Mouse (Mus musculus) neural tube, embryonic 15.5 days (tissue): Measurements from ENCODE around the gene Nr1h5. TPM values are rescaled to one million over a fixed set of nuclear protein-coding genes. Genes with fewer than 3 reads are reported as not detected.

Experiments
- ATAC-seq: fragments of 200-750 bp; cut with Nextera tagmentation; 2 replicates; pipeline ENCODE4 v1.8.0; 2017; ENCODE audit warnings: mild to moderate bottlenecking, moderate TSS enrichment, moderate library complexity; ENCODE audit not compliant: low FRiP score
- H3K27ac ChIP-seq: fragments of 300-500 bp; sonication (generic); replicated peaks from 2 replicates; pipeline ENCODE4 v1.5.1; 2015; ENCODE audit warnings: mild to moderate bottlenecking, inconsistent platforms
- H3K27me3 ChIP-seq: fragments of 300-500 bp; sonication (generic); replicated peaks from 2 replicates; pipeline ENCODE4 v1.6.1; 2015; ENCODE audit warnings: inconsistent platforms
- H3K36me3 ChIP-seq: fragments of 300-500 bp; sonication (generic); 2 replicates; pipeline ENCODE4 v1.6.1; 2015; ENCODE audit warnings: inconsistent platforms
- H3K4me1 ChIP-seq: fragments of 300-500 bp; sonication (generic); 2 replicates; pipeline ENCODE4 v1.6.1; 2015; ENCODE audit warnings: inconsistent platforms
- H3K4me2 ChIP-seq: fragments of 300-500 bp; sonication (generic); 2 replicates; pipeline ENCODE4 v1.6.1; 2015; ENCODE audit warnings: inconsistent platforms, mild to moderate bottlenecking, moderate library complexity
- H3K4me3 ChIP-seq: fragments of 300-500 bp; sonication (generic); replicated peaks from 2 replicates; pipeline ENCODE4 v1.5.1; 2015; ENCODE audit warnings: mild to moderate bottlenecking, inconsistent platforms
- H3K9ac ChIP-seq: fragments of 300-500 bp; sonication (generic); replicated peaks from 2 replicates; pipeline ENCODE4 v1.6.1; 2015; ENCODE audit warnings: mild to moderate bottlenecking, inconsistent platforms
- H3K9me3 ChIP-seq: fragments of 300-500 bp; sonication (generic); replicated peaks from 2 replicates; pipeline ENCODE4 v1.6.1; 2016; ENCODE audit warnings: inconsistent platforms
- WGBS: fragments of 180-500 bp; shearing (Covaris S2); methylation state at CpG from one replicate; pipeline ENCODE4 v1.1.7; 2015; ENCODE audit warnings: mixed read lengths; 5-methylcytosine and 5-hydroxymethylcytosine counted together
- polyA plus RNA-seq: library from polyadenylated mRNA; unstranded; fragments of >200 nt; fragmentation: Nextera tagmentation; extraction: Ambion mirVana; gene quantifications from 2 replicates; pipeline ENCODE4 v1.2.1, GENCODE M21; 2015

Nr1h5 gene
- polyA plus RNA-seq, 1 experiment from 2014 or later = 0.06 TPM

DNA sequence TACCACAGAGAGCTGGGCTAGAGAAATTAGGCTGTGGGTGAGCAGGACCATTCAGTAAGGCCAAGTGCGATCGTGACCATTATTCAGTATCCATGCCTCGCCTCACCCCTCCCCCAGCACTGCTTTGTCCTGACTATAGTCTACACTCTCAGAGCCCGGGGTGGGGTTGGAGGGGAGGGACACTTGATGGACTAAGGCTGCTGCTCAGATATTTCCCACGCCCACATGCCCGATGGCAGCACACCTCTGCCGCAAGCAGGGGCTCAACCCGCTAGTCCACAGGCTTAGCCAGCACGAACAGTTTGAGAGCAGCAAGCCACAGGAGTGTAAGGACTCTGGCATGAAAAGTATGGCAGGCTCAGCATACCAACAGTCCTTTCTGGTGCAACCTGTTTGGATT lies 6.1 kb upstream of the Nr1h5 start:
- Histone ChIP-seq H3K4me2 (peak overlapping the region; percentile 22), H3K9me3 (no peaks in the 10 kb centered on the region), H3K4me3 (no peak overlapping the region), H3K36me3 (no peaks in the 10 kb centered on the region), H3K9ac (no peak overlapping the region), H3K27ac (no peak overlapping the region), H3K27me3 (no peaks in the 10 kb centered on the region), H3K4me1 (no peaks in the 10 kb centered on the region)
- 33% methylated on average over 9 of the region's 9 CpGs for WGBS
- no peak for ATAC-seq

DNA sequence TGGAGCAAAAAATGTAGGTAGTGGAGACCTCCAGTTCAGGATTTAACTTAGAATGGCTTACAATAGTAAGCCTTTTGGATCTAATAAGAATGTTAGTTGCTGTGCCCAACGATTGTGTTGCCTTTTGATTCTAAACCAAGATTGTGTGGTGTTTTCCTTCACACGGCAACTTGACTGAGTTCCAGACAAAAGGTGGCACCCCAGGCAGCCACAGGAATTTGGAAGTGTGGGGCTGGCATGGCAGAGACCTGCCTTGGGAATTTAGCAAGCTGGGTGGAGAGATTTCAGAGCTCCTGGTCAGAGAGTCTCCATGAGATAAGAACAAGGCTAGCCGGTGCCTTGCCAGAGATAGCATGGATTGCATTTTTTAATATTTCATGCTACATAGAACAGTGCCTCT lies 8.3 kb downstream of the Nr1h5 start:
- Histone ChIP-seq H3K4me3 (no peak overlapping the region), H3K27ac (no peak overlapping the region), H3K27me3 (no peaks in the 10 kb centered on the region), H3K4me2 (no peak overlapping the region), H3K9me3 (no peaks in the 10 kb centered on the region), H3K9ac (no peak overlapping the region), H3K36me3 (no peaks in the 10 kb centered on the region), H3K4me1 (no peaks in the 10 kb centered on the region)
- 72% methylated on average over 3 of the region's 3 CpGs for WGBS
- ATAC-seq = no peak

DNA sequence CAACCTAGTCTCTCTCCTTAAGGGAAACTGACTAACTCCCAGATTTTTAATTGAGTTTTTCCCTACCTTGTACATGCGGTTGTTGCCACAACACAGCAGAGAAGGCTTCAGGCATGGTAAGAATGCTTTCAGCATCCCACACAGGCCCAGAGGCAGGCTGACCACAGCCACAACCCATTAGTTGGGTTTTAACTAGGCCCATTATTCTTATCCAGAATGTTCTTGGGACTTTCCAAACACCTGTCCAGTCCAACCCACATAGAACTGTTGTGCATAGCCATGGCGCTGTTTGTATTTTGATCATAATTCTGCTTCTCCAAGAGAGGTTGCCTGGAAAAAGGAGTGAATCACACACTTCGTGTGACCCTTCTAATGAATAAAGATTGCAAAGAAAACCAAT lies 8.8 kb downstream of the Nr1h5 start:
- Histone ChIP-seq H3K36me3 (no peaks in the 10 kb centered on the region), H3K4me2 (no peak overlapping the region), H3K4me1 (no peaks in the 10 kb centered on the region), H3K4me3 (no peak overlapping the region), H3K27me3 (no peaks in the 10 kb centered on the region), H3K9me3 (no peaks in the 10 kb centered on the region), H3K27ac (no peak overlapping the region), H3K9ac (no peak overlapping the region)
- WGBS = 94% methylated on average over 3 of the region's 3 CpGs
- no peak for ATAC-seq

DNA sequence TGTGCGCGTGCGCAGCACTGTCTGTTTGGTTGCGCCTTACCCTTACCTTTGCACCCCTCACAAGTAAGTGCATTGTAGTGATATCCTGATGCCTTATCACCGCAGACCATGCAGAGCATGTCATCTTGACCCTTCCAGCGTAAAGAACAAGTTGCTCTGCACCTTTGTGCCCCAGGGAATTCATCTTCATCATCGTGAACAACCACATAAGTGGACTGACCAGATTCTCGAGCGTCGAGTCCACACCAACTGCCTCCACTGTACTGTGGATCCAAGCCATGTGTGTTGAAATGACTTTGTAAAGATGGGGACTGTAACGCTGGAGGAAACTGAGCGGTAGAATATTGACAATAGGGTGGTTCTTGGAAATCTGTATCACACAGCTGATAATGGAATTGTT lies 9.5 kb downstream of the Nr1h5 start:
- Histone ChIP-seq H3K9ac (no peak overlapping the region), H3K4me3 (no peak overlapping the region), H3K4me1 (no peaks in the 10 kb centered on the region), H3K36me3 (no peaks in the 10 kb centered on the region), H3K4me2 (no peak overlapping the region), H3K27me3 (no peaks in the 10 kb centered on the region), H3K9me3 (no peaks in the 10 kb centered on the region), H3K27ac (no peak overlapping the region)
- no peak for ATAC-seq
- 94% methylated on average over 12 of the region's 12 CpGs for WGBS

DNA sequence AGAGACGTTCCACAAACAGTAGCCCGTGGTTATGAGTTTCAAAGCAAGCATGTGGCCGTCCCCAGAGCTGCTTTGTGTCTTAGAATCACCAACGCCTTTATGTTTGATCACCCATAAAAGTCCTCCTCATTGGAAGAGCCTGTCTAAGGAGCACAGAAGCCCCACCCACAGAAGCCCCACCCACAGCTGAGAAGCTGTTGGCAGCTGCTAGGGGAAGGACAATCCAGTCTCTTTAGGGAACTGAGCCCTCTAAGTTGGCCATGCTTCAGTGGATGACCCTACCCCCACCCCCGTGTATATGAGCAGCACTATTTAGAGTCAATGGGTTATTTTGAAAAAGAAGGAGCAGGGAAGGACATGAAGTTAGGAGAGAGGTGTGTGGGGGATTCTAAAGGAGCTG lies 17.1 kb downstream of the Nr1h5 start:
- Histone ChIP-seq H3K27ac (no peak overlapping the region), H3K4me3 (no peak overlapping the region), H3K4me1 (no peaks in the 10 kb centered on the region), H3K27me3 (no peaks in the 10 kb centered on the region), H3K4me2 (no peak overlapping the region), H3K36me3 (no peaks in the 10 kb centered on the region), H3K9ac (no peak overlapping the region), H3K9me3 (no peaks in the 10 kb centered on the region)
- ATAC-seq = no peak
- 47% methylated on average over 5 of the region's 5 CpGs for WGBS

DNA sequence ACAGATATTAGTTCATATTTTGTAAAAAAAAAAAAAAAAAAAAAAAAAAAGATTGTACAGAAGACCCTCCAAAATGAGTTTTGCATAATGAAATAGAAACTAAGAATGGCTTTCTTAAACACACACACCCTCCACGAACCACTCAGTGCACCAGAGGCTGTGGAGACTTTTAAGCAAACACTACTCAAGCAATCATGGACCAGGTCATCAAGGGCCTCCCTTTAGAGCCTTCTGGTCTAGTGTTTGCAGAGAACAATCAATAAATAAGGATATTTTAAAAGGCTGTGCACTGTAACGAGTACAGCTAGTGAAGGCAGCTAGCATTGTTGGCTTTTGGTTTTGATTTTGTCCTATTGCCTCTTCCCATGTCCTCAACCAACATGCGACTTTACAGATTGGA lies 17.6 kb downstream of the Nr1h5 start:
- H3K27me3 ChIP-seq = no peaks in the 10 kb centered on the region
- H3K27ac ChIP-seq = no peak overlapping the region
- no peak for ATAC-seq
- H3K36me3 ChIP-seq = no peaks in the 10 kb centered on the region
- H3K9me3 ChIP-seq = no peaks in the 10 kb centered on the region
- 87% methylated on average over 3 of the region's 3 CpGs for WGBS
- H3K4me2 ChIP-seq = no peak overlapping the region
- no peak overlapping the region for H3K9ac ChIP-seq
- H3K4me3 ChIP-seq = no peak overlapping the region
- no peaks in the 10 kb centered on the region for H3K4me1 ChIP-seq

DNA sequence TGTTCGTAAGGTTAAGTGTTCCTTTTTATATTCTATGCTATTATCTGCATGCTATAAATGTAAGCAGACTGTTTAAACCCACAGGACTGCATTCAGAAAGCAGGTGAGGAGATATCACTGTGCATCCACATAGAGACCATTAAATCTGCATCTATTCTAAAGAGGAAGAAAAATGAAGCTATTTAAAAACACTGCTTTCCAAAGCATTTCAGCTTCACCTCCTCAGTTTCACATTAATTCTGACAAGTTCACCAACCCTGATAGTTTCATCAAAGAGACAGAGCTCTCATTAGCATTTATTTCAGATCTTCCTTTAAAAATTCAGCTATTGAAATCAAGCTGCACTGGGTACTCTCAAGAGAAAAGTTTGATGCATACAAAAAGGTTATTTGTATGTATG lies 25.8 kb downstream of the Nr1h5 start:
- no peaks in the 10 kb centered on the region for H3K4me1 ChIP-seq
- H3K4me2 ChIP-seq = no peak overlapping the region
- no peaks in the 10 kb centered on the region for H3K27me3 ChIP-seq
- H3K9me3 ChIP-seq = no peaks in the 10 kb centered on the region
- no peak for ATAC-seq
- no peak overlapping the region for H3K9ac ChIP-seq
- WGBS = 77% methylated on average over 1 of the region's 1 CpGs
- no peaks in the 10 kb centered on the region for H3K36me3 ChIP-seq
- H3K27ac ChIP-seq = no peak overlapping the region
- H3K4me3 ChIP-seq = no peak overlapping the region

DNA sequence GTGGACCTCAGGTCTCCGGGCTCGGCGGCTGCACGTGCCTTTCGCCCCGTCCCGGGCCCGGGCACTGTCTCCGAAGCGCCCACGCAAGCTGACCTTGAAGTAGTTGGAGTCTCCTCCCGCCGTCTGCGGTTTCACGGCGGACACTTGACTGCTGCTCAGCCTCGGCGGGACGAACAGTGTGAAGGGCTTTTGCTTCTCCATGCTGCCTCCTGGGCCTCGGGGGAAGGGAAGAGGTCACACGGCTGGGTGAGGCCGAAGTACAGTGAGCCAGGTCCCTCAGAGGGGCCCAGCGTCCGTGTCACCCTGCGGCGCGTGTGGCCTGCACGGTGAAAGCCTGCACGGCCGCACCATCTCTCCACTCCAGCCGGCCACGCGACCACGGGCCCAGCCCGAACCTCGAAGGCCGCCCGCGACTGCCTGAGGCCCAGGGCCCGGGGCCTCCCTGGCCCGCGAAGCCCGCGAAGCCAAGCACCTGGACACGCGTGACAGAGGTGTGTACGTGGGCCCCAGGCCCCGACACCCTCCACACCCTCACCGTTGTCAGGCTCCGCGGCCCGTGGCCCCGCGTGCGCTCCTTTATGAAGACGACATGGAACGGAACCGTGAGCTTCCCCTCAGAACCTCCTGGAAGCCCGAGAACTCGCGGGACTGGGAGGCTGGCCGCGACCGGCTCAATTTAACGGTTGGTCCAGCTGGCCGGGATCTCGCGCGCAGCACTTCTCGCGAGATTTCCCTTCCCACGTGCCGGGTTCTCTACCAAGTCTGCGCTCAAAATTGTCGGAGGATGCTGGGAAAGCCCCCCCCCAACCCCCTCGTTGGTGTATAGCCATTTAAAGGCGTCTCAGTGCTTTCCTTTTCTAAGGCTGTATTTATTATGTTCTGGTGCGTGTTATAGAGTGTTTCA lies 28.2 kb downstream of the Nr1h5 start, which contains the start of gene Sycp1:
Sycp1 (minus strand) TSS at position 650 of the 904 bp plus-strand sequence.
- Histone ChIP-seq H3K4me2 (no peak within 1 kb of the TSS), H3K27me3 (no peaks in the 10 kb centered on the region), H3K36me3 (no peaks in the 10 kb centered on the region), H3K4me3 (no peak within 1 kb of the TSS), H3K4me1 (no peaks in the 10 kb centered on the region), H3K27ac (no peak within 1 kb of the TSS), H3K9me3 (no peaks in the 10 kb centered on the region), H3K9ac (no peak within 1 kb of the TSS)
- ATAC-seq = no peak
- WGBS = 95% methylated on average over 78 of the region's 78 CpGs

DNA sequence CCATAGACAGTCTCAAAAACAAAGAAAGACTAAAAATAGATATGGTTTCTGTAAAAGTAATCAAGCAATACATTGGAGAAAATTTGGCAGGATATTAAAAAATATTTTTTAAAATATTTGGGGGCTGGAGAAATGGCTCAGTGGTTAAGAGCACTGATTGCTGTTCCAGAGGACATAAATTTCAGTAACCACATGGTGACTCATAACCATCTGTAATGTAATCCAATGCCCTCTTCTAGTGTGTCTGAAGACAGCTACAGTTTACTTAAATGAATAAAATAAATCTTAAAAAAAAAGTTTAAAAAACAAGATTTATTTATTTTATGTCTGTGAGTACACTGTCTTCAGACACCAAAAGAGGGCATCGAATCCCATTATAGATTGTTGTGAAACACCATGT lies 64.8 kb downstream of the Nr1h5 start:
- H3K9me3 ChIP-seq = no peaks in the 10 kb centered on the region
- no peak overlapping the region for H3K4me2 ChIP-seq
- H3K36me3 ChIP-seq = no peaks in the 10 kb centered on the region
- H3K27ac ChIP-seq = no peak overlapping the region
- no peak for ATAC-seq
- 93% methylated on average over 1 of the region's 1 CpGs for WGBS
- no peaks in the 10 kb centered on the region for H3K27me3 ChIP-seq
- H3K9ac ChIP-seq = no peak overlapping the region
- H3K4me1 ChIP-seq = no peaks in the 10 kb centered on the region
- no peak overlapping the region for H3K4me3 ChIP-seq

Other genes with a start within 250 kb of the Nr1h5 start
- gene Tspan2, start 229.6 kb downstream of the Nr1h5 start, polyA plus RNA-seq = 15.9 and 19.8 TPM in 2 replicates
- 0.14 and 0.17 TPM in 2 replicates for gene Tshb, start 181.4 kb downstream of the Nr1h5 start, polyA plus RNA-seq
- not detected in 2 replicates for gene Sycp1, start 28.0 kb downstream of the Nr1h5 start, polyA plus RNA-seq
- 55.4 and 57.8 TPM in 2 replicates for gene Sike1, start 31.6 kb upstream of the Nr1h5 start, polyA plus RNA-seq
- 294 and 309 TPM in 2 replicates for gene Csde1, start 56.3 kb upstream of the Nr1h5 start, polyA plus RNA-seq
- gene Nras, start 94.2 kb upstream of the Nr1h5 start, polyA plus RNA-seq = 76.8 and 85.3 TPM in 2 replicates
- 0.86 and 0.88 TPM in 2 replicates for gene Ampd1, start 109.9 kb upstream of the Nr1h5 start, polyA plus RNA-seq
- gene Dennd2c, start 138.5 kb upstream of the Nr1h5 start, polyA plus RNA-seq = 1.3 and 3.6 TPM in 2 replicates
- 196 and 199 TPM in 2 replicates for gene Bcas2, start 207.5 kb upstream of the Nr1h5 start, polyA plus RNA-seq